Mouse (Mus musculus) kidney, postnatal 25 days (tissue): Measurements from ENCODE around the gene Smarcd2.

Experiments used
- DNase-seq, 2 experiments: peaks; one replicate each; pipeline ENCODE4 v3.0.0; 2021; ENCODE audit warnings: mixed read lengths in 2 of 2

Gene Smarcd2

GRCm38 (mm10) chr11:106274971-106275411 is 2.2 kb upstream of the Smarcd2 start:
- DNase-seq = peak; percentile 75 to 82

GRCm38 (mm10) chr11:106274374-106274773 is 1.6 kb upstream of the Smarcd2 start:
- peak in 1 of 2 experiments; percentile 29 for DNase-seq

- DNase-seq = peak in 1 of 2 experiments; percentile 24
These were observed 1.0 kb upstream of the Smarcd2 start for GRCm38 (mm10) chr11:106273811-106274210.

GRCm38 (mm10) chr11:106273311-106273684 is 526 bp upstream of the Smarcd2 start:
- DNase-seq = no peak

GRCm38 (mm10) chr11:106271794-106272643 is 753 bp downstream of the Smarcd2 start:
- DNase-seq = peak; percentile 46 to 72

- DNase-seq = peak in 1 of 2 experiments; percentile 49
These were observed 1.5 kb downstream of the Smarcd2 start for GRCm38 (mm10) chr11:106271131-106271793.

GRCm38 (mm10) chr11:106269060-106269431 is 3.7 kb downstream of the Smarcd2 start:
- peak; percentile 28 to 51 for DNase-seq

GRCm38 (mm10) chr11:106268326-106269059 is 4.3 kb downstream of the Smarcd2 start:
- DNase-seq = peak; percentile 67 to 90

GRCm38 (mm10) chr11:106267871-106268270 is 4.9 kb downstream of the Smarcd2 start:
- DNase-seq = no peak

- DNase-seq = peak; percentile 63 to 85
These were observed 5.4 kb downstream of the Smarcd2 start for GRCm38 (mm10) chr11:106267311-106267852.

GRCm38 (mm10) chr11:106266431-106266830 is 6.3 kb downstream of the Smarcd2 start:
- no peak for DNase-seq

GRCm38 (mm10) chr11:106265570-106265969 is 7.2 kb downstream of the Smarcd2 start:
- DNase-seq = no peak

GRCm38 (mm10) chr11:106264988-106265387 is 7.8 kb downstream of the Smarcd2 start:
- peak in 1 of 2 experiments; percentile 36 for DNase-seq

GRCm38 (mm10) chr11:106263963-106264362 is 8.8 kb downstream of the Smarcd2 start:
- DNase-seq = no peak

GRCm38 (mm10) chr11:106260826-106261450 is 11.8 kb downstream of the Smarcd2 start:
- DNase-seq = no peak

- peak; percentile 48 to 62 for DNase-seq
These were observed 16.0 kb downstream of the Smarcd2 start for GRCm38 (mm10) chr11:106256775-106257174.

- peak; percentile 98 to 100 for DNase-seq
These were observed 16.9 kb downstream of the Smarcd2 start, which contains the start of the genes Ftsj3 and Psmc5 for GRCm38 (mm10) chr11:106255685-106256451. Gene Ftsj3 (minus strand): TSS chr11:106256079. Gene Psmc5 (plus strand): TSS chr11:106256154.

- no peak for DNase-seq
These were observed 17.6 kb downstream of the Smarcd2 start for GRCm38 (mm10) chr11:106255174-106255573.

- no peak for DNase-seq
These were observed 18.0 kb downstream of the Smarcd2 start for GRCm38 (mm10) chr11:106254767-106255166.

- DNase-seq = peak; percentile 39 to 63
These were observed 23.4 kb downstream of the Smarcd2 start for GRCm38 (mm10) chr11:106249326-106249725.

GRCm38 (mm10) chr11:106246834-106247233 is 25.9 kb downstream of the Smarcd2 start:
- no peak for DNase-seq
